Mouse (Mus musculus): ENCODE data around the gene Trim46.

DNA sequence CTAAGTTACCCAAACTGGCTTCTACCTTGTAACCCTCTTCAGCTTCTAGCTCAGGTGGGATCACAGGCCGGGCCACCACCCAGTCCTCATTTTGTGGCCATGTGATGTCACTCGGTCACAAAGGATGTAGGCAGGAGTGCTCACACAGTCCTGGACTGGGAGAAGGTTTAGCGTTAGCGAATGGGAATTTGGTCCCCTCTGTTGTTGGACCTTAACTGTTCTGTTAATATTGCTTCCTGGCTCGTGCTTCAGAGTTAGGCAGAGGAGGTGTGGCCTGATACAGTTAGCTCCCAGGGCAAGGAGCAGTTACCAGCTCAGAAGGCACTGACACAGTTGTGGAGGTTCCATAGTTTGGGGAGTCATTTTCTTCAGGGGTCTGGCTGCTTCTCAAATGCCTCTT is 48.1 kb upstream of the Trim46 start:
- no peak for TF ChIP-seq CTCF (conservative IDR thresholded peaks at IDR 0.05; ENCODE audit: low read length)
- TF ChIP-seq NANOG (IDR thresholded peaks at IDR 0.05; ENCODE audit: borderline replicate concordance, low read length) = no peak
- TF ChIP-seq POU5F1 (IDR thresholded peaks at IDR 0.05; ENCODE audit: borderline replicate concordance, low read length) = no peak

Measured in E14TG2a.4 (cell line).